Mouse (Mus musculus) heart, postnatal 0 days (tissue): ENCODE measurements at regions not wholly inside any gene's neighbourhood (a gene's known extent, or its start where the extent isn't known, plus 50 kb on each side); places are given as distances from the start of the nearest gene placed in this dataset.

ENCODE experiments used
- CTCF ChIP-seq: IDR thresholded peaks from 2 replicates; pipeline ENCODE4 v1.5.1; 2016; ENCODE audit warnings: antibody characterized with exemption, control low read depth, low read depth
- EP300 ChIP-seq: IDR thresholded peaks from 2 replicates; pipeline ENCODE4 v1.6.1; 2016; ENCODE audit warnings: antibody characterized with exemption, low read depth

- TF ChIP-seq CTCF (no peak), EP300 (no peak)
Observed at GRCm38 (mm10) chr12:42306429-42306828, 820.2 kb upstream of the Lrrn3 start.
